Mouse (Mus musculus) neural tube, embryonic 11.5 days (tissue): ENCODE results near the gene Pigx. TPM values are rescaled to one million over a fixed set of nuclear protein-coding genes. Genes with fewer than 3 reads are reported as not detected.

Source experiments
- ATAC-seq: fragments of 200-750 bp; cut with Nextera tagmentation; 2 replicates; pipeline ENCODE4 v1.8.0; 2017; ENCODE audit warnings: moderate number of reproducible peaks, mild to moderate bottlenecking, moderate TSS enrichment, moderate library complexity; ENCODE audit not compliant: insufficient read depth, low FRiP score, low TSS enrichment
- DNase-seq: peaks from one replicate; pipeline ENCODE4 v3.0.0-alpha.2; 2015; ENCODE audit warnings: low spot score
- H3K27ac ChIP-seq: fragments of 300-500 bp; sonication (generic); 2 replicates; pipeline ENCODE4 v1.5.1; 2014; ENCODE audit warnings: low read depth, mild to moderate bottlenecking, low read length
- H3K27me3 ChIP-seq: fragments of 300-500 bp; sonication (generic); 2 replicates; pipeline ENCODE4 v1.6.1; 2014; ENCODE audit warnings: mild to moderate bottlenecking, low read length, mixed read lengths; ENCODE audit not compliant: control insufficient read depth, insufficient read depth
- H3K36me3 ChIP-seq: fragments of 300-500 bp; sonication (generic); 2 replicates; pipeline ENCODE4 v1.6.1; 2014; ENCODE audit warnings: mild to moderate bottlenecking, low read length, moderate library complexity, mixed read lengths; ENCODE audit not compliant: control insufficient read depth, insufficient read depth
- H3K4me1 ChIP-seq: fragments of 300-500 bp; sonication (generic); 2 replicates; pipeline ENCODE4 v1.6.1; 2014; ENCODE audit warnings: low read length, mixed read lengths; ENCODE audit not compliant: control insufficient read depth, insufficient read depth
- H3K4me2 ChIP-seq: fragments of 300-500 bp; sonication (generic); 2 replicates; pipeline ENCODE4 v1.6.1; 2014; ENCODE audit warnings: low read depth, mild to moderate bottlenecking, moderate library complexity
- H3K4me3 ChIP-seq: fragments of 300-500 bp; sonication (generic); 2 replicates; pipeline ENCODE4 v1.5.1; 2014; ENCODE audit warnings: low read depth, low read length
- H3K9ac ChIP-seq: fragments of 300-500 bp; sonication (generic); 2 replicates; pipeline ENCODE4 v1.6.1; 2014; ENCODE audit warnings: mild to moderate bottlenecking, low read length
- H3K9me3 ChIP-seq: fragments of 300-500 bp; sonication (generic); 2 replicates; pipeline ENCODE4 v1.6.1; 2016; ENCODE audit warnings: low read length; ENCODE audit not compliant: control insufficient read depth
- WGBS: fragments of 180-500 bp; shearing (Covaris S2); extraction: QIAGEN DNeasy Blood & Tissue Kit; methylation state at CpG from one replicate; pipeline ENCODE4 v1.1.7; 2014; 5-methylcytosine and 5-hydroxymethylcytosine counted together
- polyA plus RNA-seq: library from polyadenylated mRNA; unstranded; fragments of >200 nt; fragmentation: Nextera tagmentation; extraction: Ambion mirVana; gene quantifications from 2 replicates; pipeline ENCODE4 v1.2.1, GENCODE M21; 2014

Gene Pigx
- polyA plus RNA-seq = 128 and 138 TPM in 2 replicates

GRCm38 (mm10) chr16:32099638-32100150 is at the start of gene Pigx, which contains the start of gene Cep19:
TSS of gene Pigx (minus strand) at chr16:32099740.
TSS of gene Cep19 (plus strand) at chr16:32099800.
- Histone ChIP-seq H3K27me3 (no peaks in the 10 kb centered on the region), H3K9me3 (no peaks in the 10 kb centered on the region), H3K4me3 (peak within 1 kb of the TSS; percentile 76), H3K9ac (peak within 1 kb of the TSS; percentile 70), H3K36me3 (peaks cover 3% of the 10 kb centered on the region), H3K4me2 (peak within 1 kb of the TSS; percentile 69), H3K27ac (0 out of 2 replicates have a peak within 1 kb of the TSS, but pooled peaks have one; percentile 15), H3K4me1 (peaks cover 8% of the 10 kb centered on the region; the same call in 1 of the 2 replicates)
- peak; percentile 96 for DNase-seq
- peak; percentile 97 for ATAC-seq
- WGBS = under 1% methylated on average over 34 of the region's 34 CpGs

GRCm38 (mm10) chr16:32147589-32148207 is 48.2 kb upstream of the Pigx start:
- Histone ChIP-seq H3K4me2 (no peak overlapping the region), H3K9ac (no peak overlapping the region), H3K27ac (no peak overlapping the region), H3K27me3 (no peaks in the 10 kb centered on the region), H3K4me3 (no peak overlapping the region), H3K4me1 (no peaks in the 10 kb centered on the region), H3K9me3 (0 out of 2 replicates have a peak, but pooled peaks cover 2% of the 10 kb centered on the region), H3K36me3 (no peaks in the 10 kb centered on the region)
- 67% methylated on average over 10 of the region's 13 CpGs for WGBS
- no peak for ATAC-seq
- DNase-seq = no peak

- WGBS = 89% methylated on average over 17 of the region's 17 CpGs
- no peaks in the 10 kb centered on the region for H3K4me1 ChIP-seq
- H3K9ac ChIP-seq = no peak overlapping the region
- no peak overlapping the region for H3K27ac ChIP-seq
- no peak overlapping the region for H3K4me2 ChIP-seq
- DNase-seq (no peak), ATAC-seq (no peak)
- 0 out of 2 replicates have a peak, but pooled peaks cover 2% of the 10 kb centered on the region for H3K9me3 ChIP-seq
- no peaks in the 10 kb centered on the region for H3K27me3 ChIP-seq
- no peak overlapping the region for H3K4me3 ChIP-seq
- no peaks in the 10 kb centered on the region for H3K36me3 ChIP-seq
These were observed 45.1 kb upstream of the Pigx start for GRCm38 (mm10) chr16:32144592-32144991.

- H3K4me2 ChIP-seq = no peak overlapping the region
These were observed 44.2 kb upstream of the Pigx start for GRCm38 (mm10) chr16:32143766-32144165.

GRCm38 (mm10) chr16:32138954-32139353 is 39.4 kb upstream of the Pigx start:
- Histone ChIP-seq H3K27me3 (no peaks in the 10 kb centered on the region), H3K27ac (no peak overlapping the region), H3K4me3 (no peak overlapping the region), H3K36me3 (no peaks in the 10 kb centered on the region), H3K4me1 (no peaks in the 10 kb centered on the region), H3K9me3 (0 out of 2 replicates have a peak, but pooled peaks cover 2% of the 10 kb centered on the region), H3K4me2 (no peak overlapping the region), H3K9ac (no peak overlapping the region)
- DNase-seq (no peak), ATAC-seq (no peak)
- WGBS = 100% methylated on average over 1 of the region's 1 CpGs

More at GRCm38 (mm10) chr16:32143766-32144165, 44.2 kb upstream of the Pigx start:
- no peaks in the 10 kb centered on the region for H3K36me3 ChIP-seq
- 92% methylated on average over 15 of the region's 15 CpGs for WGBS
- no peak overlapping the region for H3K9ac ChIP-seq
- ATAC-seq (no peak), DNase-seq (no peak)
- H3K27me3 ChIP-seq = no peaks in the 10 kb centered on the region
- no peak overlapping the region for H3K4me3 ChIP-seq
- no peaks in the 10 kb centered on the region for H3K4me1 ChIP-seq
- H3K9me3 ChIP-seq = 0 out of 2 replicates have a peak, but pooled peaks cover 2% of the 10 kb centered on the region
- H3K27ac ChIP-seq = no peak overlapping the region

- DNase-seq (no peak), ATAC-seq (no peak)
- Histone ChIP-seq H3K9ac (no peak overlapping the region), H3K4me2 (no peak overlapping the region), H3K9me3 (no peaks in the 10 kb centered on the region), H3K4me1 (no peaks in the 10 kb centered on the region), H3K4me3 (no peak overlapping the region), H3K27ac (no peak overlapping the region), H3K36me3 (no peaks in the 10 kb centered on the region), H3K27me3 (no peaks in the 10 kb centered on the region)
- 84% methylated on average over 7 of the region's 7 CpGs for WGBS
These were observed 36.4 kb upstream of the Pigx start for GRCm38 (mm10) chr16:32135842-32136357.

GRCm38 (mm10) chr16:32133148-32133547 is 33.6 kb upstream of the Pigx start:
- H3K9ac ChIP-seq = no peak overlapping the region

GRCm38 (mm10) chr16:32130190-32130826 is 30.8 kb upstream of the Pigx start:
- DNase-seq (no peak), ATAC-seq (no peak)
- Histone ChIP-seq H3K4me1 (no peaks in the 10 kb centered on the region), H3K27me3 (no peaks in the 10 kb centered on the region), H3K4me3 (no peak overlapping the region), H3K36me3 (no peaks in the 10 kb centered on the region), H3K9me3 (no peaks in the 10 kb centered on the region), H3K27ac (no peak overlapping the region), H3K9ac (no peak overlapping the region), H3K4me2 (no peak overlapping the region)
- 74% methylated on average over 16 of the region's 16 CpGs for WGBS

More at GRCm38 (mm10) chr16:32133148-32133547, 33.6 kb upstream of the Pigx start:
- H3K4me2 ChIP-seq = no peak overlapping the region
- DNase-seq (no peak), ATAC-seq (no peak)
- WGBS = 80% methylated on average over 3 of the region's 3 CpGs
- no peaks in the 10 kb centered on the region for H3K4me1 ChIP-seq
- no peak overlapping the region for H3K27ac ChIP-seq
- no peaks in the 10 kb centered on the region for H3K27me3 ChIP-seq
- H3K9me3 ChIP-seq = no peaks in the 10 kb centered on the region
- H3K4me3 ChIP-seq = no peak overlapping the region
- H3K36me3 ChIP-seq = no peaks in the 10 kb centered on the region
